In the genomic region with DNA sequence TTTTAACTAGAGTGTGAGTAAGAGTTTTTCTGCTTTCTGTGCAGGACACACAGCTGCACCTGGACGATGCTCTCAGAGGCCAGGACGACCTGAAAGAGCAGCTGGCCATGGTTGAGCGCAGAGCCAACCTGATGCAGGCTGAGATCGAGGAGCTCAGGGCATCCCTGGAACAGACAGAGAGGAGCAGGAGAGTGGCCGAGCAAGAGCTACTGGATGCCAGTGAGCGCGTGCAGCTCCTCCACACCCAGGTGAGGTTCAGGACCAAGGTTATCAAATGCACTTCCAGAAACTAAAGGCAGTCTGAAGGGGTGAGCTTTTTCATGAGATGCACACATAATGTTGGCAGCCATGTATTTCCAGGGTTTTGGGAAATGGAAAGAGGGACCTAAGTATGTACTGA, we compare ENCODE assay signal across 45 mouse cellular contexts. TPM values are rescaled to one million over a fixed set of nuclear protein-coding genes. Genes with fewer than 3 reads are reported as not detected.
"Had no signal": no experiment of that assay in that cellular context is flagged by ENCODE, and none has a peak within 500 bp of the region (broad histone marks: within the 10 kb centered on the region; RNA-seq: fewer than 3 reads in every experiment).

No protein-coding gene starts in this region.

- H3K36me3 ChIP-seq: heart, embryonic 12.5 days; heart, embryonic 13.5 days; heart, embryonic 15.5 days; hindbrain, embryonic 10.5 days; hindbrain, embryonic 12.5 days; hindbrain, embryonic 13.5 days; hindbrain, embryonic 15.5 days; intestine, embryonic 15.5 days; kidney, embryonic 15.5 days had no signal

- H3K4me1 ChIP-seq: heart, embryonic 12.5 days; heart, embryonic 13.5 days; heart, embryonic 15.5 days; hindbrain, embryonic 10.5 days; hindbrain, embryonic 12.5 days; hindbrain, embryonic 13.5 days; hindbrain, embryonic 15.5 days; intestine, embryonic 15.5 days; kidney, embryonic 15.5 days had no signal

- DNase-seq: heart, postnatal 10 days; heart, postnatal 14 days; heart, postnatal 36 days; heart, postnatal 4 days; kidney, adult 11 months; kidney, adult 18-20 months; kidney, adult 2 months; kidney, adult 8-10 months; kidney, adult 9 months; kidney, postnatal 10 days; kidney, postnatal 14 days; kidney, postnatal 25 days; kidney, postnatal 36 days; kidney, postnatal 4 days; layer of hippocampus, adult 9-11 months; layer of hippocampus, postnatal 36 days had no signal

- ATAC-seq: hindbrain, embryonic 16.5 days; hindbrain, postnatal 0 days; inflammation-experienced regulatory T-cells, adult 6 months; intestine, embryonic 15.5 days; intestine, embryonic 16.5 days; intestine, postnatal 0 days had no signal

- H3K27me3 ChIP-seq: heart, embryonic 15.5 days; hindbrain, embryonic 12.5 days; hindbrain, embryonic 13.5 days; hindbrain, embryonic 15.5 days; intestine, embryonic 15.5 days; kidney, embryonic 15.5 days had no signal

- H3K4me3 ChIP-seq: heart, embryonic 12.5 days; heart, embryonic 13.5 days; heart, embryonic 15.5 days; hindbrain, embryonic 10.5 days; hindbrain, embryonic 12.5 days; hindbrain, embryonic 13.5 days; hindbrain, embryonic 15.5 days; intestine, embryonic 15.5 days; kidney, embryonic 15.5 days; layer of hippocampus, adult 2 months; left cerebral cortex, adult 2 months had no signal

- H3K27ac ChIP-seq: heart, embryonic 13.5 days; heart, embryonic 15.5 days; hindbrain, embryonic 10.5 days; hindbrain, embryonic 12.5 days; hindbrain, embryonic 13.5 days; hindbrain, embryonic 14.5 days; hindbrain, embryonic 15.5 days; hindbrain, postnatal 0 days; intestine, embryonic 15.5 days; kidney, embryonic 15.5 days; kidney, postnatal 0 days; layer of hippocampus, adult 2 months; left cerebral cortex, adult 2 months had no signal

- H3K9ac ChIP-seq: heart, embryonic 12.5 days; heart, embryonic 13.5 days; heart, embryonic 15.5 days; hindbrain, embryonic 12.5 days; hindbrain, embryonic 13.5 days; hindbrain, embryonic 14.5 days; hindbrain, embryonic 15.5 days; intestine, embryonic 15.5 days; kidney, embryonic 15.5 days had no signal

- H3K4me2 ChIP-seq: heart, embryonic 11.5 days; heart, embryonic 12.5 days; heart, embryonic 13.5 days; heart, embryonic 15.5 days; hindbrain, embryonic 12.5 days; hindbrain, embryonic 13.5 days; hindbrain, embryonic 14.5 days; hindbrain, embryonic 15.5 days; intestine, embryonic 15.5 days; kidney, embryonic 15.5 days had no signal

- H3K9me3 ChIP-seq: heart, embryonic 12.5 days; heart, embryonic 13.5 days; heart, embryonic 15.5 days; hindbrain, embryonic 10.5 days; hindbrain, embryonic 12.5 days; hindbrain, embryonic 13.5 days; hindbrain, embryonic 15.5 days; intestine, embryonic 15.5 days; kidney, embryonic 15.5 days had no signal

RNA-seq across cellular contexts. Expression of a gene that starts 19.2 kb away (rescaled TPM):
- total RNA-seq: heart, postnatal 10 days; heart, postnatal 14 days; hematopoietic stem cell, adult 5-6 weeks; hindbrain, postnatal 0 days had no signal
- polyA plus RNA-seq: heart, embryonic 11.5 days; heart, embryonic 12.5 days; heart, embryonic 13.5 days; heart, embryonic 14.5 days; heart, embryonic 15.5 days; heart, embryonic 16.5 days; heart, postnatal 0 days; hindbrain, embryonic 10.5 days; hindbrain, embryonic 11.5 days; hindbrain, embryonic 12.5 days; hindbrain, embryonic 13.5 days; hindbrain, embryonic 14.5 days; hindbrain, embryonic 15.5 days; intestine, embryonic 16.5 days; intestine, postnatal 0 days; kidney, embryonic 14.5 days; kidney, embryonic 15.5 days; kidney, embryonic 16.5 days; kidney, postnatal 0 days had no signal

RNA-seq across cellular contexts. Expression of a gene that starts 19.9 kb away (rescaled TPM):
- total RNA-seq: hematopoietic stem cell, adult 5-6 weeks had no signal
- polyA plus RNA-seq: inflammation-experienced regulatory T-cells, adult 6 months; large intestine, adult 2 months had no signal

RNA-seq across cellular contexts. Expression of a gene that starts 57.2 kb away (rescaled TPM):
- total RNA-seq: heart, postnatal 14 days; heart, postnatal 25 days; heart, postnatal 36 days; hematopoietic stem cell, adult 5-6 weeks had no signal
- polyA plus RNA-seq: heart, postnatal 0 days; hindbrain, embryonic 10.5 days; hindbrain, embryonic 12.5 days; inflammation-experienced regulatory T-cells, adult 6 months; intestine, embryonic 14.5 days; intestine, embryonic 15.5 days; intestine, embryonic 16.5 days; kidney, postnatal 0 days had no signal
